Mouse (Mus musculus): ENCODE results near the gene Mob1a.

DNA sequence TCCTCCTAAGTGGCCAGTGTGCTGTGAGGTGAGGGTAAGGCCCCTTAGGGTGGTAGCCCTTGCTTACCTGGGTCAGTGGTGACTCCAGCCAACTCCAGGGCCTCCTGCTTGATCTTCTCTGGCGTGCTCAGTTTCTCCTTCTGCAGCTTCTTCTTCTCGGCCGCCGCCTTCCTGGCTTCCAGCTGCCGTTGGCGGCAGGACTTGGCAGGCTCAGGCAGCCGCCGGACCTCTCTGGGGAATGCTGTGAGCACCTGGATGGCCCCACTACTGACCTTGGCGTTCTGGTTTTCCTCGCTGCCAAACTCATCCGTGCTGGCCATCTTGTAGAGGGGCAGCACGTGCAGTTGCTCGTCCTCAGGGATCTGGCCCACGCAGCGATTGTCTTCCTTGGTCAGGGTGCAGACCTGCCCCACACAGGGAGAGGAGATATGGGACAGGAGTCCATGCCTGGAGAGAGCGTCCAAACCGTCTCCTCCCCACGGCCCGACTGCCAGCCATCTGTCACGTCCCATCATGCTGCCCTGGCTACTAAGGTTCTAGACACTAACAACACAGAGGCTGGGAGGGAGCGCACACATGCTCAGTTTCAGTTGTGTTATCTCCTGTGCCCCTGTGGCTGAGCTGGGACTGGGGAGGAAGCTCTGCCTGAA, 44.6 kb downstream of the Mob1a start:
- TF ChIP-seq MAX (IDR thresholded peaks at IDR 0.05; ENCODE audit: low read depth) (no peak), REST (IDR thresholded peaks at IDR 0.05; ENCODE audit: insufficient read depth, insufficient read length) (no peak)

All from myocyte (in vitro differentiated cells).